ENCODE assay signal across 19 mouse cellular contexts in genomic region chr1:176354898-176355297, GRCm38 (mm10).
DNase-seq lines count a peak whose midpoint lies in the region; ATAC-seq and TF ChIP-seq lines count a peak whose summit lies in the region.
"Had no signal": no experiment of that assay in that cellular context is flagged by ENCODE, and none has a peak within 500 bp of the region (broad histone marks: within the 10 kb centered on the region; RNA-seq: fewer than 3 reads in every experiment).

No protein-coding gene starts in this region.

- intact Hi-C loops in gastrocnemius, postnatal 36 days (cut with DNase I), result no loop called here

- no peak overlapping the region for H3K9ac ChIP-seq in hindbrain, embryonic 15.5 days
- H3K9ac ChIP-seq in midbrain, postnatal 0 days (replicated peaks; ENCODE audit: low read length, poor library complexity, severe bottlenecking), result no peak overlapping the region
- H3K9ac ChIP-seq: liver, embryonic 13.5 days; lung, embryonic 14.5 days had no signal

- no peak overlapping the region for H3K4me3 ChIP-seq in hindbrain, embryonic 10.5 days
- 0 out of 2 replicates have a peak overlapping the region, but pooled peaks have one; percentile 15 for H3K4me3 ChIP-seq in hindbrain, embryonic 15.5 days
- H3K4me3 ChIP-seq in midbrain, postnatal 0 days (ENCODE audit: low read depth, low read length), result no peak overlapping the region
- H3K4me3 ChIP-seq: liver, embryonic 13.5 days; megakaryocyte, embryonic 14.5 days had no signal

- no peak for DNase-seq in frontal cortex, postnatal 14 days (ENCODE audit: low spot score in 2 of 2)
- no peak for DNase-seq in hindbrain, embryonic 10.5 days (ENCODE audit: low spot score)
- DNase-seq in midbrain, postnatal 0 days (ENCODE audit: low spot score), result no peak
- no peak for DNase-seq in gastrocnemius, postnatal 36 days
- DNase-seq in layer of hippocampus, postnatal 36 days, result no peak
- no peak for DNase-seq in lung, postnatal 14 days
- DNase-seq: adrenal gland, postnatal 25 days; gastrocnemius, postnatal 10 days; heart, adult 11 months; liver, embryonic 13.5 days; lung, embryonic 14.5 days; lung, postnatal 36 days; thymus, adult 2 months had no signal

- no peaks in the 10 kb centered on the region for H3K9me3 ChIP-seq in hindbrain, embryonic 10.5 days
- no peaks in the 10 kb centered on the region for H3K9me3 ChIP-seq in hindbrain, embryonic 15.5 days
- no peaks in the 10 kb centered on the region for H3K9me3 ChIP-seq in midbrain, postnatal 0 days (ENCODE audit: low read length)
- H3K9me3 ChIP-seq: liver, embryonic 13.5 days had no signal

- no peak for TF ChIP-seq CTCF in midbrain, postnatal 0 days (IDR thresholded peaks at IDR 0.05)

- H3K4me2 ChIP-seq in hindbrain, embryonic 15.5 days, result peak overlapping the region; percentile 44
- H3K4me2 ChIP-seq in midbrain, postnatal 0 days (ENCODE audit: low read depth, low read length, poor library complexity, severe bottlenecking), result peak overlapping the region; percentile 34; the same call in 1 of the 2 replicates
- H3K4me2 ChIP-seq: heart, embryonic 11.5 days; liver, embryonic 13.5 days; lung, embryonic 14.5 days had no signal

- no peaks in the 10 kb centered on the region for H3K36me3 ChIP-seq in hindbrain, embryonic 10.5 days
- no peaks in the 10 kb centered on the region for H3K36me3 ChIP-seq in hindbrain, embryonic 15.5 days
- H3K36me3 ChIP-seq in midbrain, postnatal 0 days (ENCODE audit: insufficient read depth, low read length), result no peaks in the 10 kb centered on the region
- H3K36me3 ChIP-seq: liver, embryonic 13.5 days had no signal

- 60% methylated on average over 1 of the region's 1 CpGs for WGBS in hindbrain, embryonic 10.5 days
- 24% methylated on average over 1 of the region's 1 CpGs for WGBS in hindbrain, embryonic 15.5 days
- 17% methylated on average over 1 of the region's 1 CpGs for WGBS in midbrain, postnatal 0 days

- peak overlapping the region; percentile 6; the same call in 1 of the 2 replicates for H3K27ac ChIP-seq in hindbrain, embryonic 10.5 days
- H3K27ac ChIP-seq in hindbrain, embryonic 15.5 days (replicated peaks), result peak overlapping the region; percentile 80
- peak overlapping the region; percentile 55; the same call in 1 of the 2 replicates for H3K27ac ChIP-seq in midbrain, postnatal 0 days (ENCODE audit: low read depth, low read length)
- H3K27ac ChIP-seq: liver, embryonic 13.5 days; stomach, postnatal 0 days had no signal

- H3K27me3 ChIP-seq in hindbrain, embryonic 10.5 days (ENCODE audit: insufficient read depth, poor library complexity, severe bottlenecking), result no peaks in the 10 kb centered on the region
- no peaks in the 10 kb centered on the region for H3K27me3 ChIP-seq in hindbrain, embryonic 15.5 days
- H3K27me3 ChIP-seq in midbrain, postnatal 0 days (ENCODE audit: insufficient read depth, low read length), result no peaks in the 10 kb centered on the region
- H3K27me3 ChIP-seq: liver, embryonic 13.5 days; megakaryocyte, embryonic 14.5 days had no signal

- peaks cover 12% of the 10 kb centered on the region for H3K4me1 ChIP-seq in hindbrain, embryonic 10.5 days (replicated peaks)
- peaks cover 12% of the 10 kb centered on the region for H3K4me1 ChIP-seq in hindbrain, embryonic 15.5 days (replicated peaks)
- H3K4me1 ChIP-seq in midbrain, postnatal 0 days (ENCODE audit: insufficient read depth, low read length), result peaks cover 3% of the 10 kb centered on the region; the same call in 1 of the 2 replicates
- H3K4me1 ChIP-seq: liver, embryonic 13.5 days; megakaryocyte, embryonic 14.5 days had no signal

- ATAC-seq in frontal cortex, adult (ENCODE audit: low TSS enrichment), result peak; percentile 17; the same call in 1 of the 2 replicates
- ATAC-seq in hindbrain, embryonic 15.5 days (ENCODE audit: low FRiP score, low read depth), result no peak
- no peak for ATAC-seq in midbrain, postnatal 0 days (ENCODE audit: low FRiP score)
- ATAC-seq: intestine, postnatal 0 days had no signal

Comparison
In these comparisons a context has a peak if more than half of its experiments do, and no peak if none do; other contexts are left out.
1. H3K27ac ChIP-seq: peak in every context shown above with its lines; median percentile 80 in hindbrain, embryonic 15.5 days; 55 in midbrain, postnatal 0 days; 6 in hindbrain, embryonic 10.5 days.